Mouse (Mus musculus) cerebellum, adult 2 months (tissue): ENCODE results near the gene Samhd1.

Experiments used
- CTCF ChIP-seq: fragments of 200-500 bp; IDR thresholded peaks from 2 replicates; pipeline ENCODE4 v1.5.1; 2011; ENCODE audit warnings: low read depth, mild to moderate bottlenecking, control low read depth, low read length, moderate library complexity, borderline replicate concordance; ENCODE audit not compliant: insufficient read depth
- POLR2A ChIP-seq: fragments of 200-500 bp; IDR thresholded peaks from 2 replicates; pipeline ENCODE4 v1.6.1; 2011; ENCODE audit warnings: low read length, control low read depth, borderline replicate concordance; ENCODE audit not compliant: insufficient read depth

DNA sequence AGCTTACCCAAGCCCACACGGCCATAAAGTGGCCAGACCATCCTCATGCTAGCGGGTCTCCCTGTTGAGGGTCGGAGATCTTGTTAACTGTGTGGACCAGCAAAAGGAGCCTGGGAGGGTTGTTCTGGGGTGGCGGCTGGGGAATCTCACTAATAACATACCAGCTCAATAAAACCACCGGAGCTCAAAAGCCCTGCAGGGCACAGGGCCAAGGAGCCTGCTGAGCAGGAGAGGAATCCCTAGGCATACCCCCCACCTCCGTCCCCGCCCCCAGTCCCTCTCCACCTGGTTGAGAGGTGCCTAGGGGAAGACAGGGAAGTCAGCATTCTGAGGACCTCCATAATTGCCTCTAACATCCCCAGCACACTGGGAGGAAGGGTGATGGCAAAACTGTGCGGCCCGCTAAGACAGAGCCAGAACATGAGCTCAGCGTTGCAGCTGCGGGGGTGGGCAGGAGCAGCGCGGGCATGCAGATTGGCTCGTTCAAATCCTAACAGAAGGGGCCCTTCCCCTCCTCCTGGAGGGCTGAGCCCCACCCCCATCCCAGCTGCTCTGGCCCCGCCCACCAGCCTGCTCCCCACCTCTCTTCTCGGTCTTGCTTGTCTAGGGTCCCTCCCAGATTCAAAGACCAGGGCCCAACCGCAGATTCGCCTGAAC lies 76.6 kb downstream of the Samhd1 start:
- TF ChIP-seq CTCF = no peak
- 0 out of 2 replicates have a peak, but pooled peaks have one; percentile 11 for TF ChIP-seq POLR2A
